Mouse (Mus musculus) heart, postnatal 0 days (tissue): ENCODE results near the gene Spata19.

Source experiments
- CTCF ChIP-seq: IDR thresholded peaks from 2 replicates; pipeline ENCODE4 v1.5.1; 2016; ENCODE audit warnings: antibody characterized with exemption, control low read depth, low read depth
- EP300 ChIP-seq: IDR thresholded peaks from 2 replicates; pipeline ENCODE4 v1.6.1; 2016; ENCODE audit warnings: antibody characterized with exemption, low read depth

- TF ChIP-seq CTCF (0 out of 2 replicates have a peak, but pooled peaks have one; percentile 7), EP300 (no peak)
Measured at GRCm38 (mm10) chr9:27424511-27424910, 27.9 kb downstream of the Spata19 start.
